Mouse (Mus musculus) brown adipose tissue, adult 24 weeks (tissue): Measurements from ENCODE around the gene Acaa1b. TPM values are rescaled to one million over a fixed set of nuclear protein-coding genes. Genes with fewer than 3 reads are reported as not detected.

Source experiments
- H3K27ac ChIP-seq: fragments of 200-500 bp; replicated peaks from 2 replicates; pipeline ENCODE4 v1.5.1; 2012; ENCODE audit warnings: low read depth, mild to moderate bottlenecking, low read length
- H3K4me1 ChIP-seq: fragments of 200-500 bp; 2 replicates; pipeline ENCODE4 v1.6.1; 2012; ENCODE audit warnings: low read length, mixed read lengths; ENCODE audit not compliant: control insufficient read depth, insufficient read depth, insufficient read length
- H3K4me3 ChIP-seq: fragments of 200-500 bp; 2 replicates; pipeline ENCODE4 v1.5.1; 2012; ENCODE audit warnings: low read depth, mild to moderate bottlenecking, low read length, moderate library complexity; ENCODE audit not compliant: insufficient read depth
- polyA plus RNA-seq: library from polyadenylated mRNA; stranded (reverse); fragments of >200 nt; gene quantifications from 2 replicates; pipeline ENCODE4 v1.2.4, GENCODE M21; 2012; ENCODE audit not compliant: missing spikeins, insufficient read depth, insufficient read length

Acaa1b gene
- polyA plus RNA-seq, 1 experiment, result 31.9 TPM

- H3K4me1 ChIP-seq, result no peaks in the 10 kb centered on the region
- H3K27ac ChIP-seq, result no peak overlapping the region
- H3K4me3 ChIP-seq, result no peak overlapping the region
These were observed 37.3 kb downstream of the Acaa1b start for GRCm38 (mm10) chr9:119119409-119120167.

- Histone ChIP-seq H3K4me1 (no peaks in the 10 kb centered on the region), H3K27ac (no peak overlapping the region), H3K4me3 (no peak overlapping the region)
These were observed 42.0 kb downstream of the Acaa1b start for GRCm38 (mm10) chr9:119114911-119115310.

GRCm38 (mm10) chr9:119110640-119111039 lies 46.3 kb downstream of the Acaa1b start:
- 0 out of 2 replicates have a peak overlapping the region, but pooled peaks have one; percentile 5 for H3K27ac ChIP-seq
- no peak overlapping the region for H3K4me3 ChIP-seq
- no peaks in the 10 kb centered on the region for H3K4me1 ChIP-seq

- Histone ChIP-seq H3K4me1 (no peaks in the 10 kb centered on the region), H3K4me3 (no peak overlapping the region), H3K27ac (no peak overlapping the region)
These were observed 47.1 kb downstream of the Acaa1b start for GRCm38 (mm10) chr9:119109685-119110353.

GRCm38 (mm10) chr9:119107566-119107965 lies 49.3 kb downstream of the Acaa1b start:
- no peaks in the 10 kb centered on the region for H3K4me1 ChIP-seq
- H3K27ac ChIP-seq, result no peak overlapping the region
- H3K4me3 ChIP-seq, result no peak overlapping the region

GRCm38 (mm10) chr9:119102783-119103113 lies 54.1 kb downstream of the Acaa1b start:
- Histone ChIP-seq H3K4me3 (peak overlapping the region; percentile 77), H3K27ac (no peak overlapping the region), H3K4me1 (no peaks in the 10 kb centered on the region)

GRCm38 (mm10) chr9:119101992-119102782 lies 54.7 kb downstream of the Acaa1b start, which contains the start of gene Dlec1:
TSS of gene Dlec1 (plus strand) at chr9:119102478.
- H3K4me1 ChIP-seq, result no peaks in the 10 kb centered on the region
- peak within 1 kb of the TSS; percentile 77 for H3K4me3 ChIP-seq
- H3K27ac ChIP-seq, result peak within 1 kb of the TSS; percentile 56

- no peaks in the 10 kb centered on the region for H3K4me1 ChIP-seq
- no peak overlapping the region for H3K4me3 ChIP-seq
- no peak overlapping the region for H3K27ac ChIP-seq
These were observed 56.6 kb downstream of the Acaa1b start for GRCm38 (mm10) chr9:119100177-119100898.

Other genes with a start within 250 kb of the Acaa1b start
- 18.8 and 24.2 TPM in 2 replicates for gene Ctdspl, start 230.6 kb downstream of the Acaa1b start, polyA plus RNA-seq
- 1.8 TPM in 1 of 2 replicates, not detected in the other for gene Vill, start 104.3 kb downstream of the Acaa1b start, polyA plus RNA-seq
- 12.0 and 17.2 TPM in 2 replicates for gene Plcd1, start 63.6 kb downstream of the Acaa1b start, polyA plus RNA-seq
- 0.46 and 1.4 TPM in 2 replicates for gene Dlec1, start 54.6 kb downstream of the Acaa1b start, polyA plus RNA-seq
- not detected in 2 replicates for gene Gm47289, start 2.1 kb upstream of the Acaa1b start, polyA plus RNA-seq
- not detected in 2 replicates for gene Slc22a13, start 52.0 kb upstream of the Acaa1b start, polyA plus RNA-seq
- gene Oxsr1, start 165.3 kb upstream of the Acaa1b start, polyA plus RNA-seq, result 18.3 and 19.4 TPM in 2 replicates
- gene Acaa1a, start 182.6 kb upstream of the Acaa1b start, polyA plus RNA-seq, result 82.7 and 96.9 TPM in 2 replicates
- gene Myd88, start 184.3 kb upstream of the Acaa1b start, polyA plus RNA-seq, result 11.2 and 13.3 TPM in 2 replicates
- 1.2 and 1.7 TPM in 2 replicates for gene Xylb, start 200.3 kb upstream of the Acaa1b start, polyA plus RNA-seq
- gene Slc22a14, start 208.5 kb upstream of the Acaa1b start, polyA plus RNA-seq, result not detected in 2 replicates
- 1.8 and 5.3 TPM in 2 replicates for gene Acvr2b, start 245.0 kb upstream of the Acaa1b start, polyA plus RNA-seq